Mouse (Mus musculus) B cell, adult 2 months (primary cell): Measurements from ENCODE around the gene Cog5.
A peak's percentile ranks its signal among the peaks of the same experiment; 100 is the strongest.
"Not testable (repeated sequence)": the region's sequence is repeated elsewhere in the genome, so short reads cannot be mapped to it uniquely, and the experiment has no call there.

Experiments used
- DNase-seq, 2 experiments: peaks; one replicate each; pipeline ENCODE4 v3.0.0; 2022

Cog5 gene

DNA sequence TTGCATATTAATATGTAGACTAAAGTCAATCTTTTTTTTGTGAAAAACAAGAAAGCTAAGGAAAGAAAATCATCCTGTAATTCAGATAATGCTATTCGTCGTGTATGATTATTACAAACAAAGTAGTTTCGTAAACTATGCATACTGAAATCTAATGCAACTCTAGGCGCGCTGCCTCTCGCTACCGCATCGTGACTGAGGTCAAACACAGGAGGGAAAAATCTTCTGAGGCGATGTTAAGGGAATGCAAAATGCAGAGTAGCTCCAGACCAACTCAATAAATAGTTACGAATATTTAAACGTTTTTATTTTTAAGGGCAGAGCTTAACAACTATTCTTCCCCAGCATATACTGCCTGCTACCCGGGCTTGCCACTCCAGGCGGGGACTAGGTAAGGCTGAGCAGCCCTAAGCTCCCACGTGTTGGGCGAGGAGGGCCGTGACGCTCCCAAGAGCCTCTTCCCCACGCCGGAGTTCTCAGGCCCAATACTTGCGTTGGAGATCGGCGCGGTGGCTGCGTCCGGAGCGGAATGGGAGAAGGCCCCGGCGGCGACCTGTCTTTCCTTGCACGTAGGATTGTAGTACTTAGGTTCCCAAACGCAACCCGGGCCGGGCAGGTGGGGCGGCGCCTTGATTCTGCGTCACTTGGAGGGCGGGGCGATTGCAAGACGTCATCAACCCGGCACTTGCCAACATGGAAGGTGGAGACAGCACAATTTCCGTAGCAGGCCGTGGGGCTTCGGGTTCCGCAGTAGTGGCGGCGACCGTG is at the start of gene Cog5, which contains the start of gene Dus4l:
Gene Cog5 (plus strand): TSS at position 673 of the 768 bp plus-strand sequence.
Gene Dus4l (minus strand): TSS at position 630 of the 768 bp plus-strand sequence.
- DNase-seq: peak; percentile 99 to 100

DNA sequence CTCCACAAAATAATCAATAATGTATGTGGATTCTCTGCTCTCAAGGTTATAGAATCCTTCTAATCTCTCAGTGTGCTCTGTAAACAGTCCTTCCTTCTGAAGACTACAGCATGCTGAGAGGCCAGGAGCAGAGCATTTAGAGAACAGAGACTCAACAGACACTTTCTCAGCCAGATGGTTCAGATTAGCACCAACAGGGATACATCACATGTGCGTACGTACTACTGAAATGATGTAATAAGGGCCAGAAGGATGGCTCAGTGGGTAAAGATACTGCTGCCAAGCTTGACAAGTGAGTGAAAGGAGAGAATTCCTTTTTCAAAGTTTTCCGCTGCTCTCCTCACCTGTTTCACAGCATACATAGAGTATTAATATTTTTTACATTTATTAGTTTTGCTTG is 49.8 kb upstream of the Cog5 start:
- no peak for DNase-seq

DNA sequence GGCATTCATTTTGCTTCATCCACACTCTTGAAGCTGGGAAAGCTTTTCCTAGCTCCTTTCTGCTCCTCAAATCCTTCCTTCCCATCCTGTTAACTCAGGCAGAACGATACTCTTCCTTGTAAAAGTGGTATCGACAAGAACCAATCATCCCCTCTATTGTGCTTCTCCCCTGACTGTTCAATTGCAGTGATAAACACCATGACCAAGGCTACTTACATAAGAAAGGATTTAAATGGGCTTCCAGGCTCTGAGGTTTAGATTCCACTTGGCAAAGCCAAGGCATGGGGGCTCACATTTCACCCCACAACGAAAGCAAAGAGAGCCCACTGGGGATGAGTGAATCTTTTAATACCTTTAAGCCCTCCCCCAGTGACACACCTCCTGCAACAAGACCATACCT is 46.5 kb upstream of the Cog5 start:
- DNase-seq: no peak

DNA sequence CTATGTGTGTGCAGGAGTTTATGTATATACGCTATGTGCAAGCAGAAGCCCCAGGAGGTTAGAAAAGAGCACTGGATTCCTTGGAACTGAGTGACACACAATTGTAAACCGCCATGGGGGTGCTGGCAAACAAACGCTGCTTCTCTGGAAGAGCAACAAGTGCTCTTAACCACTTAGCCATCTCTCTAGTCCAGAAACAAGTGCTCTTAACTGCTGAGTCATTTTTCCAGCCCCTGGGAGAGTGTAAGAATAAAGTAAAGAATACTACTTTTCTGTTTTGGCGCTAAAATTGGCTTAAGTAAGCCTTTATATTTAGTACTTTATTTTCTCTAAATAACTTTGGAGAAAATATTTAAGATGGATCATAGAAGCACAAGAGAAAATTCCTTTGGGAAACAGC is 41.3 kb upstream of the Cog5 start:
- no peak for DNase-seq

DNA sequence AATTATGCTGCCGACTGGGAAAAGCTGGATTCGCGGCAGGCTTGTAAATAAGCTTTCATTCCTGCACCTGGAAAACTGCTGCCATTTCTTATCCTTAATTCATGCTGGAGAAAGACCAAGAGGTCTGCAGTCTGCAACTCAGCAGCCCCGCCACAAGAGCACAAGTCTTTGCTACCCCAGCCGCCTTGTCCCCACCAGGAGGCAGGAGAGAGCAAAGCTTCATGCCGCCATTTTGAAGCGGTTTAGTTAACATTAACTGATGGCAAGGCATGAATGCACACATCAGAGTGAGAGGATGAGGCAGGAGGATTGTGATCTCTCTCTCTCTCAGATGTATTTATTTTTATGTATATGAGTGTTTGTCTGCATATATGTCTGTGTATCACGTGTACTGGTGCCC is 34.6 kb upstream of the Cog5 start:
- DNase-seq: peak; percentile 3 to 5

DNA sequence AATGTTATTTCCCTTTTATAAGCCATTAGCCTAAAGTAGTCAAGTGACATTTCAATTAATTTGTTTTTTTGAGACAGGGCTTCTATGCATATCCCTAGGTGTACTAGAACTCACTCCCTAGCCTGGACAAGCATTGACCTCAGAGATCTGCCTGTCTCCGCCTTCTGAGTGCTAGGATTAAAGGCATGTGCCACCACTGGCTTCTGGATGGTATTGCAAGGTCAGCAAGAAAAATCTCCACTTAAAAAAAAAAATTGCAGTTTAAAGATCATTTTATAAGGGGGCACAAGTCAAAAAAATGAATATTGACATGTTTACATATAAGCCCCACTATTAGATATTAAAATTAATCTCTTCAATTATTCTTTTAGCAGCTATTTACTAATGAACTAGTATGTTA is 29.7 kb upstream of the Cog5 start:
- DNase-seq: no peak

DNA sequence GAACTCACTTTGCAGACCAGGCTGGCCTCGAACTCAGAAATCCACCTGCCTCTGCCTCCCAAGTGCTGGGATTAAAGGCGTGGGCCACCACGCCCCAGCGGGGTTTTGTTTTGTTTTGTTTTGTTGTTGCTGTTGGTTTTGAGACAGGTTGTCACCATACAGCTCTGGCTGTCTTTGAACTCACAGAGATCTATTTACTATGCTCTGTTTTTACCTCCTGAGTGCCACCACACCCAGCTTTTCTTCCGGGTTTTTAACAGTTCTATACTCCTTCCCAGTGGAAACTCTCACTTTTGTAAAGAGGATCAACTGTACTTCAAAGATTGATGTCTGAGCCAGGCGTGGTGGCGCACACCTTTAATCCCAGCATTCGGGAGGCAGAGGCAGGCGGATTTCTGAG is 26.3 kb upstream of the Cog5 start:
- not testable (repeated sequence) for DNase-seq

DNA sequence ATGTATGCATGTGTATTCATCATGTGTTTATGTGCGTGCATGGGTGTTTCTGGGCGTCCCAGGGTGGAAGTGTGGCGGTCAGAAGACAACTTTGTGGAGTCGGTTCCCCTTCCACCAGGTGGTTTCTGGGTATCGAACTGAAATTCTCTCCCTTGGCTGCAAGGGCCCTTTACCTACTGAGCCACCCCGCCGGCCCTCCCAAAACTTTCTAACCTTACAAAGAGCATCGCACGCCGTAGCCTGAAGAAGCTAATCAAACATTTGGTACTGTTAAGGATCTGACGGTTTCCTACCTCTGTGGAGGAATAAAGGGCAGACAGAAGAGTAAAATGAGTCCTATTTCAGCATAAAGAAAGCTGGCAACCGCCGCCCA is 20.7 kb upstream of the Cog5 start:
- peak; percentile 71 to 72 for DNase-seq

DNA sequence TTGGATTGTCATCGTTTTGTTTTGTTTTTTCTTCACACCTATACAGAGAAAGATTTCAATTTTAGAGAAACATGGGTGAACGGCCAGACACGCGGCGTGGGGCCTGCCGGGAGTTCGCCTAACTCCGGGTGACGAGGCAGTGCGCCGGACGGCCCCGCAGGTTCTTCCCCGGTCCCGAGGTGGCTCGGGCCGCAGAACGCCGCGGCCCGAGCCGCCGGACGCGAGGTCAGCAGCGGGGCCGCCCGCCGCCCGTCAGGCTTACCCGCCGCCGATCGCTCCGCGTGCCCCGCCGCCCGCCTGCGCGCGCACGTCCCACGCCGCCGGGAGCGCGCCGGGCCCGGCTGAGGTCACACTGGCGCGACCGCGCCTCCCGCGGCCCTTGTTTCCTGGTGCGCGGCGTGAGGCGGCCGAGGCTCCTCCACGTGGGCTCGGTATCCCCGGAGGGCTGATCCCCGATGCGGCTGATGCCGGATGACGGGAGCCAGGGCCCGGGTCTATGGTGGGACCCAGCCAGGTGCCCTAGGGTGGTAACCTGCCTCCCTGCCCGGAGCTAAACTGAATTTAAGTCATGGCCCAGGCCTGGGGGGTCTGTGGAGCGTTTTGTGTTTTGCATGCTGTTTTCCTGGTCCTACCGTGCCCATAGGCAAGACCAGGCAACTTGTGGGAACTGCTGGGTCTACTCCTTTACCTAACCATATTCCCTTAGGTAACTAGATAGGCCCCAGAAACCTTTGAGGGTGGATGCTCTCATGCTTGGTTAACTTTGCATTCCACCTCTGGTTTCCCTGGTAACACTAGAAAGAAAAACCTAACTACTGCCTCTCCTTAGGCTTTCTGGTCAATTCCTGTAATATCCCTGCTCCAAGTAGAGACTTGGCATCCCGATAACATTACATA is 20.1 kb upstream of the Cog5 start, which contains the start of gene Bcap29:
Gene Bcap29 (minus strand): TSS at position 316 of the 897 bp plus-strand sequence.
- DNase-seq: peak; percentile 81 to 86

DNA sequence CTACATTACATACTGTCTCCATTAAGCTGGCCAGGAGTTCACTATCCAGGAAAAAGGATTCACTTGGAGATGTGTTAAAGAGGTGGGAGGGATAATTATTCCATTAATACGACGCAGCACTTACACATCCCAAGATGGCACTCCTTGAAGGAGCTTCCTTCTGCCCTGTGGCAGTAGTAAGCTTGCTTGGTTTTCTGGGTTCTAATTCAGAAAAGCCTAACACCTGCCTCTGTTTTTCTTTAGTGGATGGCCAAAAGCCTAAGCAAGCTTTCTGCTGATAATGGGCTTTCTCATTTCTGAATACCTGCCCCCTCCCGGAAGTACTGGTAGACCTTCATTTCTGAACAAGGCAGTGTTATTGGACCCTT is 19.4 kb upstream of the Cog5 start:
- DNase-seq: peak in 1 of 2 experiments; percentile 5

DNA sequence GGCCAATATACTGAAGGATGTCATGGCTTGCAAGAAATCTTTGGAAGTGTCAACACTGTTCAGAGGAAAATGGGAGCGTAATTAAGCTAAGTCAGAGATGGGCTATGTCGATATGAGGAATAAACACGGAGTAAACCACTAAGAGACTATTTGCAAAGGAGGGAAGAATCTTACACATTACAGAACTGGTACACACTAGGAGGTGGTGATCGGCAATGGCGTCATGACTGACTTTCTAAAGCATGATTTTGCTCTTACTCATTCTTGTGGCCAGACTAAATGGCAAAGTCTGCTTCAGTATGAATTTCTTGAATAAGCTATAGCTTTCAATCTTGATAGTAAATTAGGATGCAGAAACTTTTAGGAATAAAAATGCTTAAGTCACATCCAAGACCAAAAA is 1.1 kb upstream of the Cog5 start:
- no peak for DNase-seq

DNA sequence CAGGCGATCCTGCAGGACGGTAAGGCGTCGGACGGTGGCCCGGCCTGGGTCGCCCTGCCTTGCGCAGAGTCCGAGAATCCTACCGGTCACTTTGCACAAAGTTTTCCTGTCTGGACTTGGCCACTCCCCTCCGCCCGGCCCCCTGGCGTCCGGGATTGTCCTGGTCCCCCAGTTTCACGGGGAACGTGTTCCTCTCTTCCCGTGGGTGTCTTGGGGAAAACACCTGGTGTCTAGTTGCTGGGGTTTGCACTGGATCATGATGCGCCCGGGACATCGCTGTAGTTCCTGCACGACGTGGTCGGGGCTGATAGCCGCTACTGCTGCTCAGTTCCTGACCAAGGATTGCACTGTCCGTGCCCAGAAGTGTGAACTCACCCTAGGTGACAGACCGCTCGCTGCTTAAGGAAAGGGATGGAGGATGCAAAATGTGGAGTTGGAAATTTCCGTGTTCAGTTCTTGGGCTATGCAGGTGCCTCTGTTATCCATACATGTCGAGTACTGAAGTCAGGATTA is 352 bp downstream of the Cog5 start:
- no peak for DNase-seq

DNA sequence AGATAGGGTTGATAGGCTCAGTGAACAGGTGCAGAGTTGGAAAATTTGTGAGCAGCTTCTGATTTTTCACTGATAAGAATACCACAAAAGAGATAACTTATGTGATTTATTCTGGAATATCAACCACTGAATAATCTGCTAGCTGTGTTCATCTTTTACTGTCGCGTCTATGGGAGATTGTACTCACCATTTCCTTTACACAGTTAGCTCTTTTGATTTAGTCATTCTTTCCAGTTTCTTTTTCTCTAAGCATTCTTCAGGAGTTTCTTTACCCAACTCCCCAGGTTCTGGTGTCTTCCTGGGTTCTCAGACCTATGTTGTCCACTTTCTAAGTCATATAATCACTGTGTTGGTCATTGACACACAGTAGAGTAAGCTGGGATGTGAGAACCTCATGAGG is 2.2 kb downstream of the Cog5 start:
- no peak for DNase-seq

DNA sequence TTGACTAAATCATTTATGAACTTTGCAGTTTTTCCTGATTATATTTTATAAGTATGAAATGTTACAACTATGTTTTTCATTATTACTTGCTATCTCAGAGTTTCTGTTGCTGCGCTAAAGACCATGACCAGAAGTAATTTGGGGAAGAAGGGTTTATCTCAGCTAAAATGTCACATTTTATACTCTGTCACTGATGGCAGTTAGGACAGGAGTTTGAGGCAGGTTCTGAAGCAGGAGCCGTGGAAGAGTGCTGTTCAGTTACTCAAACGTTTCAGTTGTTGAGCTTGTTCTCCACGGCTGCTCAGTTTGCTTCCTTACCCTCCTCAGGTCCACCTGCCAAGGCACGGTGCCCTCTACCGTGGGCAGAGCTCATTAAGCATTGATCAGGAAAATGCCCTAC is 11.3 kb downstream of the Cog5 start:
- no peak for DNase-seq

DNA sequence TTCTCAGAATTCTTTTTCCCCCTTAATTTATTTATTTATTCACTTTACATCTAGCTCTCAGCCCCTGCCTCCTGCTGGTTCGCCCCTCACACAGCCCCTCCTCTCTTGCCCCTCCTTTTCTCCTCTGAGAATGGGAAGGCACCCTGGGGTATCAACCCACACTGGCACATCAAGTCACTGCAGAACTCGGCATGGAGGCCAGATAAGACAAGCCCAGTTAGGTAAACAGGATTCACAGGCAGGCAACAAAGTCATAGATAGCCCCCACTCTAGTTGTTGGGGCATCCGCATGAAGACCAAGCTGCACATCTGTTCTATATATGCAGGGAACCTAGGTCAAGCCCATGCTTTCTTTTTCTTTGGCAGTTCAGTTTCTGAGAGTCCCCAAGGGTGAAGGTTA is 12.5 kb downstream of the Cog5 start:
- DNase-seq: no peak

DNA sequence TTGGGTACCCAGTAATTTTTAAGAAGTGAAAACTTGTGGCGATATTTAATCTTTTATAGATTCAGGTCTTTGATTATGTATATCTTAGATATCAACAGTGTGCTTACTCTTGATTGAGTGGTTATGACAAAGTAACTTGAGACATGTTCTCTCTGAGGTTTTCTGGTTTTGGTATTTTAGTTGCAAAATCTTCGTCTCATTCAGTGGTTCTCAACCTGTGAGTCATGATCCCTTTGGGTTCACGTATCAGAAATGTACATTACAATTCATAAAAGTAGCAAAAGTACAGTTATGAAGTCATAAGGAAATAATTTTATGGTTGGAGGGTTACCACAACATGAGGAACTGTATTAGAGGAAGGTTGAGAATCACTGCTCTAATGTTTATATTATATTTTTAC is 32.0 kb downstream of the Cog5 start:
- DNase-seq: no peak

DNA sequence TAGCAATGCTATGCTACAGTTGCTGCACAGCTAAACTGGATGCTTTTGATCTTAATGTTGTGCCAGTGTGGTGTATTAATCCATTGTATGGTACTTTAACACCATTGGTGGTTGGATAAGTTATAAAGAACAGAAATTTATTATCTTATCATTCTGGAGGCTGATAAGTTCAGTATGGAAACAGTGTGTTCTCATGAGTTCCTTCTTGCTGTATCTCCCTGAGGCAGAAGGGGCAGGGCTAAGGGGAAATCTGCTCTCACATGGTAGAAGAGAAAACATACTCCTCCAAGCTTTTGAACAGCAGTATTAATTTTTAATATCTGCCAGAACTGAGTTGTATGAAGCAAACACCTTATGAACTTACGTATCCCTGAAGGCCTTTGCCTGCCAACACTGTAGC is 38.6 kb downstream of the Cog5 start:
- no peak for DNase-seq

DNA sequence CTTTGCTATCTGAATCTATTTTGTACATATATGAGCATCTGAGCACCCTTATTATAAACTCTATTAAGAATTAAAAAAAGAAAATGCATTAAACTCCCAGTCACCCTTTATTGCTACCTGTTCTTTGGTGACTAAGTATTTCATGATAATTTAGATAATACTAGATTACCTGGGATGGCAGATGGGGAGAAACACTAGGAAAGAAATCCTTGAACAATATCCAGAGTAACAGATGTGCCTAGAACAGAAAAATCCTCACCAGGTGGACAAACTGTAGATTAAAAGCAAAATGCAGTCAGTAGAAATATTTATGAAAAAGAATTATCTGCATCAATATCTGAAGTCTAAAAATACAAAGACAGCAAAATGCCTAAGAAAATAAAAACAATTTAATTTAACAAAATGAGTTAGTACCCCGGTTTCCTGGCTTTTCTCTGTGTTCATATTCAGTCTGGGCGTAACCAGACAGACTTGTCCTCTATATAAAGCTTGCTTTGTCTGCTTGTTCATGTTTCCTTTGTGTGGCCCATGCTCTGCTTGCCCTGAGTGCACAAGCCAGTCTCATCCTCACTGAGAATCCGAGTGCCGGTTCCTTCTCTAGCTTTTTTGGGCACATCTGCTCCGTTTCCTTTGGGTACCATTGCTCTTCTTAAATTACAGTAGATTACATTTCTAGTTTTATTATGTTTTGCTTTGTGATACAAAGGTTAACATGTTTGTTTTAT is 46.1 kb downstream of the Cog5 start:
- no peak for DNase-seq

DNA sequence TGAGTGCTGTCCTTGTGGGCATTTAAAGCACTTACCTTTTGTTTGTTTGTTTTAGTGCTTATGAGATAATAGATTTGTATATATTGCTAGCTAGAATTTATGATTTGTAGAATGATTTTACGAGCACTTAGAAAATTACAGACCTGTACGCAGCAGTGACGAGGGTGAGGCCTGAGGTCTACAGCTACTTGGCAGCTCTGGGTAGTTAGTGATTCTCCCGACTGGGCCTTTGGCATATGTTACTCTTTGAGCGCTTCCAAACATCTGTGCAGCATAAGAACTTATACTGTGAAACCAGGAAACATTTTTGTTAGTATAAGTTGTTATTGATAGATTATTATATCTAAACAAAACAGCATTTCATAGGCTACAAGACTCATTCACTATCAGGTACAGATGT is 46.7 kb downstream of the Cog5 start:
- DNase-seq: no peak

DNA sequence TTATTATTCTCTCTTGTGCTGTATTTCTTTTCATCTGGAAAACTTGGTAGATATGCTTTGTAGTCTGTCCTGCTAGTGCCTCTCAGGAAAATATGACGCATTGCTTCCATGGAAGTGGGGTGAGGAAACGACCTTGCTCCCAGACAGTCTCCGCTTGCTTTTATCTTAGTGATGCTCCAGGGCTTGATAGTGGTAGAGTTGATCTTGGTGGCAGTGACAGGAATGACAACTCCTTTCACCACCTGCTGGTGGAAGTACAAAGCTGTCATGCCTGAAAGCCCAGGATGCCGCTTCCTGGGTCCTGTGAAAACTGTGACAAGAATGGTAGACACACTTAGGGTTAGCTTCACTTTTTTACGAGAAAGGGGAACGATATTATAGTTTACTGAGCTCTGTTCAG is 49.2 kb downstream of the Cog5 start:
- DNase-seq: no peak

DNA sequence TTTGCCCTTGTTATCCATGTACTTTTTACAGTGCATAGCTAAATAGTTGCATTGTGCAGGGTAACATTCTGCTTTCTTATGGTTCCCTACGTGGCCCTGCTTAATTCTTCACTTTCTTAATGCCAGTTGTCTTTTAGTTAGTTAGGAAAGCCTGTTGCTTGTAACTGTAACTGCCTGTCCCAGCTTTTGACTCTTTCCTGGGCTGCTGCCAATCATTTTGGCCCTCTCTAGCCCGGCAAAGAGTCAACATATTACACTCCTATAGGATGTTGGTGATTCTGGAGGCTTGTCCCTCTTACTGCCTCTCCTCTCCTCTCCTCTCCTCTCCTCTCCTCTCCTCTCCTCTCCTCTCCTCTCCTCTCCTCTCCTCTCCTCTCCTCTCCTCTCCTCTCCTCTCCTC is 51.5 kb downstream of the Cog5 start:
- DNase-seq: no peak

DNA sequence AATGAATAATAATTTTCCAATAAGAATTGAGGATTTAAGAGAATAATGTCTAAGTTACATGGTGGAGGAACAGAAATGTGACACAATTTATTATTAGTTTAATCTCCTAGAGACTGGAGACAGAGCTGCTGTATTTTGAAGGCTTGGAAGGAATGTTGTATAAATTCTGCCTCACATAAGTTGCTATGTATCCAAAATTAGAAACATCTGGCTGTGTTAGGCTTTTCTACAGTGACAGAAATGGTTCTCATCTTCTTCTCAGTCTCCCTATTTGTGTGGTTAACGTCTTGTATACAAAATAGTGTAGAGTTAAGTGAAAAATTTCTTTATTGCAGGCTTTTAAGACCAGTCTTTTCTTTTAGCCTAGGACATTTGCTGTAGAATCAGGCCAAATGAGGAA is 52.9 kb downstream of the Cog5 start:
- no peak for DNase-seq

DNA sequence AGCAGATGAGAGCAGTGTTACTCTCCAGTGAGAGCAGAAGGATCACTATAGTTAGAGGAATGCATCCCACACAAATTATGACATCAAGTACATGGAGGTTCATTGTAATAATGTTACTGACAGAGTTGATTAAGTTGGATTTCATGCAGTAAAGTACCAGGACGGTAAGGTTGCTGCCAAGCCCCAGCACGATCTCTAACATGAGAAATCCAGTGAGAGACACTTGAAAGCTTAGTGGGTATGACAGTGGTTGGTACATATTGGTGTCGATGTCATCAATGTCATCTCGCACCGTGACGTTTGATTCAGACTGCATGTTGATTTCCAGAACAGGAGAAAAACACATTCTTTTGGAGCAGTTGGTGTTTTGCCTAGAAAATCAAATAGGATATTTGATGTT is 55.0 kb downstream of the Cog5 start:
- DNase-seq: no peak
